Mouse (Mus musculus) small intestine, adult 2 months (tissue): ENCODE data around the gene Acot10.

Source experiments
- CTCF ChIP-seq: fragments of 200-500 bp; IDR thresholded peaks from 2 replicates; pipeline ENCODE4 v1.5.1; 2012; ENCODE audit warnings: low read depth, mild to moderate bottlenecking, control low read depth, inconsistent platforms, low read length, moderate library complexity, mixed read lengths; ENCODE audit not compliant: insufficient replicate concordance, insufficient read length; ENCODE audit errors: extremely low read depth
- POLR2A ChIP-seq: fragments of 200-500 bp; IDR thresholded peaks from 2 replicates; pipeline ENCODE4 v1.6.1; 2012; ENCODE audit warnings: low read depth, mild to moderate bottlenecking, control low read depth, inconsistent platforms, low read length, moderate library complexity

DNA sequence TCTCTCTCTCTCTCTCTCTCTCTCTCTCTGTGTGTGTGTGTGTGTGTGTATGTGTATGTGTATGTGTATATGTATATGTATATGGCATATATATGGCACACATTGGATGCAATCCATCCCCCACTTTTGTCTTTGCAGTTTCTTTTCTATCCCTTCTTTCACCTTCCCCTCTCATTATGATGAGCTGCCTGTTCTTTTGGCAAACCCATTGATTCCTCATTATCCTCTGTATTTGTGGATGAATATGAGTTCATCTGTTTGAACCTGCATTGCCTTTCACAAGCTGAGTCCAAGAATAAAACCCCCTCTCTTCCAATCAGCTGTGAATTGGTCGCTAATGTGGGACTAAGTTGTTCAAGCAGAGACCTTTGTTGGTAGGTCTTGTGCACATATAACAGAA, 1.4 kb upstream of the Acot10 start:
- TF ChIP-seq CTCF (no peak), POLR2A (no peak)
